Mouse (Mus musculus) olfactory bulb, adult 2 months (tissue): ENCODE data around the gene Ccdc110.

Source experiments
- CTCF ChIP-seq: fragments of 200-500 bp; IDR thresholded peaks from 2 replicates; pipeline ENCODE4 v1.5.1; 2012; ENCODE audit warnings: low read depth, mild to moderate bottlenecking, low read length, moderate library complexity; ENCODE audit not compliant: insufficient read depth
- POLR2A ChIP-seq: fragments of 200-500 bp; IDR thresholded peaks from 2 replicates; pipeline ENCODE4 v1.6.1; 2012; ENCODE audit warnings: mild to moderate bottlenecking, low read depth, low read length, moderate library complexity; ENCODE audit not compliant: insufficient read depth

DNA sequence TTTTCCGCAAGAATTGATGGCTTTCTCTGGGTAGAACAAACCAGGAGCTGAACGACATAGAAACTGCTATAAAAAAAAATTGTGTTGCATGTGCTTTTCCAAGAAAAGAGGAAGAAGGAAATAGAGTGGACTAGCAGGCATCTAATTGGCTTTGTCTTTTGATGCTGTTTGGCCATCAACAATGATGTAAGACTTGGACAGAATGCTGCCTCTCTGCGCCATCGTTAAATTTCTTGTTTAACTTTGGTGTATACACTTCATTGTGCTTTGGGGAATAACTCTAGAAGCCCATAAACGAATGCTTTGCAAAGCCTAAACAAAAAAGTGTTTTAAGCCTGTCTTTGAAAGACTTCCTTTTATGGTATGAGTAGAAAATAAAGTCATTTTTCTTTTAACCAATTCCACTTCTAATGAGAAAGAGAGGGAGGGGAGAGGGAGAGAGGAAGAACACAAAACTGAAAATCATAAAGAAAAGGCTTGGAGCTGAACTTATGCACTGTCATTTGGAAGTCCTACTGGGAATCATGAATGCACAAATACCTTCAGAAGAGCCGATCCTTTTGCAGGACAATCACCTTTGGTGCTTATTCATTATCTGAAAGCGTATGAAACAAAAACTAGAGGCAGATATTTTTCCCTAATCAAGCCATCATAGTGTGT, 28.7 kb upstream of the Ccdc110 start:
- TF ChIP-seq CTCF (no peak), POLR2A (no peak)
